Mouse (Mus musculus): ENCODE data around the gene Srbd1.
A peak's percentile ranks its signal among the peaks of the same experiment; 100 is the strongest.

The Srbd1 gene

GRCm38 (mm10) chr17:86144537-86145078, 367 bp downstream of the Srbd1 start:
- no peak for DNase-seq (ENCODE audit: low read depth)

- no peak for DNase-seq (ENCODE audit: low read depth)
These were observed 9.1 kb downstream of the Srbd1 start for GRCm38 (mm10) chr17:86135835-86136234.

- DNase-seq (ENCODE audit: low read depth), result no peak
These were observed 10.5 kb downstream of the Srbd1 start for GRCm38 (mm10) chr17:86134461-86134860.

- DNase-seq (ENCODE audit: low read depth), result no peak
These were observed 12.4 kb downstream of the Srbd1 start for GRCm38 (mm10) chr17:86132534-86132933.

- DNase-seq (ENCODE audit: low read depth), result no peak
These were observed 16.8 kb downstream of the Srbd1 start for GRCm38 (mm10) chr17:86128198-86128597.

- no peak for DNase-seq (ENCODE audit: low read depth)
These were observed 19.1 kb downstream of the Srbd1 start for GRCm38 (mm10) chr17:86125908-86126307.

GRCm38 (mm10) chr17:86123146-86123545, 21.8 kb downstream of the Srbd1 start:
- DNase-seq (ENCODE audit: low read depth), result no peak

GRCm38 (mm10) chr17:86096875-86097274, 48.1 kb downstream of the Srbd1 start:
- DNase-seq (ENCODE audit: low read depth), result no peak

GRCm38 (mm10) chr17:86093124-86093523, 51.9 kb downstream of the Srbd1 start:
- DNase-seq (ENCODE audit: low read depth), result no peak

GRCm38 (mm10) chr17:86091631-86092030, 53.3 kb downstream of the Srbd1 start:
- no peak for DNase-seq (ENCODE audit: low read depth)

GRCm38 (mm10) chr17:86089893-86090588, 54.9 kb downstream of the Srbd1 start:
- DNase-seq (ENCODE audit: low read depth), result no peak

- DNase-seq (ENCODE audit: low read depth), result no peak
These were observed 57.1 kb downstream of the Srbd1 start for GRCm38 (mm10) chr17:86087922-86088321.

GRCm38 (mm10) chr17:86086191-86086590, 58.8 kb downstream of the Srbd1 start:
- DNase-seq (ENCODE audit: low read depth), result no peak

- DNase-seq (ENCODE audit: low read depth), result no peak
These were observed 61.8 kb downstream of the Srbd1 start for GRCm38 (mm10) chr17:86083207-86083606.

GRCm38 (mm10) chr17:86078060-86078459, 66.9 kb downstream of the Srbd1 start:
- DNase-seq (ENCODE audit: low read depth), result no peak

GRCm38 (mm10) chr17:86067444-86067843, 77.5 kb downstream of the Srbd1 start:
- no peak for DNase-seq (ENCODE audit: low read depth)

GRCm38 (mm10) chr17:86065833-86066232, 79.1 kb downstream of the Srbd1 start:
- no peak for DNase-seq (ENCODE audit: low read depth)

- peak; percentile 48 for DNase-seq (ENCODE audit: low read depth)
These were observed 81.5 kb downstream of the Srbd1 start for GRCm38 (mm10) chr17:86063461-86063860.

GRCm38 (mm10) chr17:86060911-86061310, 84.1 kb downstream of the Srbd1 start:
- no peak for DNase-seq (ENCODE audit: low read depth)

- DNase-seq (ENCODE audit: low read depth), result no peak
These were observed 104.6 kb downstream of the Srbd1 start for GRCm38 (mm10) chr17:86040221-86040984.

GRCm38 (mm10) chr17:86039741-86040140, 105.2 kb downstream of the Srbd1 start:
- no peak for DNase-seq (ENCODE audit: low read depth)

- DNase-seq (ENCODE audit: low read depth), result no peak
These were observed 106.7 kb downstream of the Srbd1 start for GRCm38 (mm10) chr17:86038211-86038648.

GRCm38 (mm10) chr17:86035576-86035975, 109.4 kb downstream of the Srbd1 start:
- DNase-seq (ENCODE audit: low read depth), result no peak

Data from c-Kit-positive CD71-positive TER-119-negative erythroid progenitor cells, embryonic 14.5 days (primary cell).